Mouse (Mus musculus): ENCODE data around the gene Nucb1. TPM values are rescaled to one million over a fixed set of nuclear protein-coding genes. Genes with fewer than 3 reads are reported as not detected.

Gene Nucb1
- polyA plus RNA-seq, 1 experiment = 135 TPM

GRCm38 (mm10) chr7:45523678-45524170 lies 13.5 kb upstream of the Nucb1 start:
- peaks cover 30% of the 10 kb centered on the region for H3K36me3 ChIP-seq (ENCODE audit: control insufficient read depth, insufficient read depth)
- H3K27me3 ChIP-seq (ENCODE audit: control insufficient read depth, insufficient read depth, insufficient read length) = no peaks in the 10 kb centered on the region
- peaks cover 28% of the 10 kb centered on the region for H3K79me2 ChIP-seq (ENCODE audit: control insufficient read depth, insufficient read depth)
- H3K4me3 ChIP-seq = peak overlapping the region; percentile 100
- no peak for TF ChIP-seq MYOD1 (IDR thresholded peaks at IDR 0.05; ENCODE audit: control insufficient read depth in 1 of 3, insufficient read length in 2 of 3, low read depth in 2 of 3)
- no peak for TF ChIP-seq SRF (IDR thresholded peaks at IDR 0.05; ENCODE audit: control insufficient read depth, insufficient read length, low read depth)
- no peak for TF ChIP-seq POLR2A (IDR thresholded peaks at IDR 0.05; ENCODE audit: insufficient read length, low read depth)
- TF ChIP-seq TCF3 (IDR thresholded peaks at IDR 0.05; ENCODE audit: insufficient read length, low read depth) = no peak
- no peak for TF ChIP-seq E2F4 (IDR thresholded peaks at IDR 0.05; ENCODE audit: insufficient read depth)
- peak; percentile 31 for TF ChIP-seq POLR2AphosphoS2 (IDR thresholded peaks at IDR 0.05; ENCODE audit: insufficient read length, low read depth)
- TF ChIP-seq REST (IDR thresholded peaks at IDR 0.05; ENCODE audit: insufficient read depth, insufficient read length) = no peak
- no peak for TF ChIP-seq CEBPB (IDR thresholded peaks at IDR 0.05; ENCODE audit: insufficient read depth, poor library complexity, severe bottlenecking)
- peak overlapping the region; percentile 6 for H3ac ChIP-seq (ENCODE audit: control insufficient read depth, insufficient read length)
- peak overlapping the region; percentile 83 for H3K4me2 ChIP-seq (ENCODE audit: low read depth)

GRCm38 (mm10) chr7:45522957-45523676 lies 12.9 kb upstream of the Nucb1 start:
- Histone ChIP-seq H3K4me3 (peak overlapping the region; percentile 100), H3ac (ENCODE audit: control insufficient read depth, insufficient read length) (peak overlapping the region; percentile 6), H3K27me3 (ENCODE audit: control insufficient read depth, insufficient read depth, insufficient read length) (no peaks in the 10 kb centered on the region), H3K36me3 (ENCODE audit: control insufficient read depth, insufficient read depth) (peaks cover 30% of the 10 kb centered on the region), H3K79me2 (ENCODE audit: control insufficient read depth, insufficient read depth) (peaks cover 28% of the 10 kb centered on the region), H3K4me2 (ENCODE audit: low read depth) (peak overlapping the region; percentile 83)
- TF ChIP-seq POLR2AphosphoS2 (IDR thresholded peaks at IDR 0.05; ENCODE audit: insufficient read length, low read depth) = peak; percentile 78
- TF ChIP-seq USF1 (IDR thresholded peaks at IDR 0.05; ENCODE audit: low read depth) = no peak
- TF ChIP-seq MYOD1 (IDR thresholded peaks at IDR 0.05; ENCODE audit: control insufficient read depth in 1 of 3, insufficient read length in 2 of 3, low read depth in 2 of 3) = no peak
- no peak for TF ChIP-seq TCF12 (IDR thresholded peaks at IDR 0.05; ENCODE audit: insufficient read depth, poor library complexity, severe bottlenecking)
- TF ChIP-seq SRF (IDR thresholded peaks at IDR 0.05; ENCODE audit: control insufficient read depth, insufficient read length, low read depth) = no peak
- no peak for TF ChIP-seq REST (IDR thresholded peaks at IDR 0.05; ENCODE audit: insufficient read depth, insufficient read length)
- no peak for TF ChIP-seq MAX (IDR thresholded peaks at IDR 0.05; ENCODE audit: low read depth)
- peak; percentile 92 for TF ChIP-seq CEBPB (IDR thresholded peaks at IDR 0.05; ENCODE audit: insufficient read depth, poor library complexity, severe bottlenecking)
- peak; percentile 63 for TF ChIP-seq POLR2A (IDR thresholded peaks at IDR 0.05; ENCODE audit: insufficient read length, low read depth)
- no peak for TF ChIP-seq MYOG (IDR thresholded peaks at IDR 0.05; ENCODE audit: control insufficient read depth in 1 of 3, insufficient read depth in 1 of 3, insufficient read length in 2 of 3, low read depth in 2 of 3)
- TF ChIP-seq TCF3 (IDR thresholded peaks at IDR 0.05; ENCODE audit: insufficient read length, low read depth) = no peak

- TF ChIP-seq MYOD1 (IDR thresholded peaks at IDR 0.05; ENCODE audit: control insufficient read depth in 1 of 3, insufficient read length in 2 of 3, low read depth in 2 of 3) (no peak), TCF3 (IDR thresholded peaks at IDR 0.05; ENCODE audit: insufficient read length, low read depth) (no peak), SRF (IDR thresholded peaks at IDR 0.05; ENCODE audit: control insufficient read depth, insufficient read length, low read depth) (no peak), MYOG (IDR thresholded peaks at IDR 0.05; ENCODE audit: control insufficient read depth in 1 of 3, insufficient read depth in 1 of 3, insufficient read length in 2 of 3, low read depth in 2 of 3) (no peak), POLR2A (IDR thresholded peaks at IDR 0.05; ENCODE audit: insufficient read length, low read depth) (peak; percentile 44), TCF12 (IDR thresholded peaks at IDR 0.05; ENCODE audit: insufficient read depth, poor library complexity, severe bottlenecking) (no peak), POLR2AphosphoS2 (IDR thresholded peaks at IDR 0.05; ENCODE audit: insufficient read length, low read depth) (peak; percentile 71), REST (IDR thresholded peaks at IDR 0.05; ENCODE audit: insufficient read depth, insufficient read length) (no peak), USF1 (IDR thresholded peaks at IDR 0.05; ENCODE audit: low read depth) (no peak)
- Histone ChIP-seq H3ac (ENCODE audit: control insufficient read depth, insufficient read length) (no peak overlapping the region), H3K4me3 (peak overlapping the region; percentile 100), H3K4me2 (ENCODE audit: low read depth) (peak overlapping the region; percentile 83), H3K36me3 (ENCODE audit: control insufficient read depth, insufficient read depth) (peaks cover 30% of the 10 kb centered on the region), H3K79me2 (ENCODE audit: control insufficient read depth, insufficient read depth) (peaks cover 28% of the 10 kb centered on the region), H3K27me3 (ENCODE audit: control insufficient read depth, insufficient read depth, insufficient read length) (no peaks in the 10 kb centered on the region)
Observed at GRCm38 (mm10) chr7:45522194-45522752, 12.1 kb upstream of the Nucb1 start.

GRCm38 (mm10) chr7:45521728-45522184 lies 11.6 kb upstream of the Nucb1 start:
- Histone ChIP-seq H3K36me3 (ENCODE audit: control insufficient read depth, insufficient read depth) (peaks cover 30% of the 10 kb centered on the region), H3ac (ENCODE audit: control insufficient read depth, insufficient read length) (no peak overlapping the region), H3K27me3 (ENCODE audit: control insufficient read depth, insufficient read depth, insufficient read length) (no peaks in the 10 kb centered on the region), H3K4me3 (peak overlapping the region; percentile 100), H3K4me2 (ENCODE audit: low read depth) (peak overlapping the region; percentile 83), H3K79me2 (ENCODE audit: control insufficient read depth, insufficient read depth) (peaks cover 28% of the 10 kb centered on the region)
- TF ChIP-seq TCF12 (IDR thresholded peaks at IDR 0.05; ENCODE audit: insufficient read depth, poor library complexity, severe bottlenecking) = no peak
- no peak for TF ChIP-seq MYOG (IDR thresholded peaks at IDR 0.05; ENCODE audit: control insufficient read depth in 1 of 3, insufficient read depth in 1 of 3, insufficient read length in 2 of 3, low read depth in 2 of 3)
- TF ChIP-seq SRF (IDR thresholded peaks at IDR 0.05; ENCODE audit: control insufficient read depth, insufficient read length, low read depth) = no peak
- TF ChIP-seq POLR2A (IDR thresholded peaks at IDR 0.05; ENCODE audit: insufficient read length, low read depth) = peak; percentile 46
- peak; percentile 94 for TF ChIP-seq POLR2AphosphoS2 (IDR thresholded peaks at IDR 0.05; ENCODE audit: insufficient read length, low read depth)
- TF ChIP-seq REST (IDR thresholded peaks at IDR 0.05; ENCODE audit: insufficient read depth, insufficient read length) = no peak
